ENCODE assay signal across 8 mouse cellular contexts in the genomic region with DNA sequence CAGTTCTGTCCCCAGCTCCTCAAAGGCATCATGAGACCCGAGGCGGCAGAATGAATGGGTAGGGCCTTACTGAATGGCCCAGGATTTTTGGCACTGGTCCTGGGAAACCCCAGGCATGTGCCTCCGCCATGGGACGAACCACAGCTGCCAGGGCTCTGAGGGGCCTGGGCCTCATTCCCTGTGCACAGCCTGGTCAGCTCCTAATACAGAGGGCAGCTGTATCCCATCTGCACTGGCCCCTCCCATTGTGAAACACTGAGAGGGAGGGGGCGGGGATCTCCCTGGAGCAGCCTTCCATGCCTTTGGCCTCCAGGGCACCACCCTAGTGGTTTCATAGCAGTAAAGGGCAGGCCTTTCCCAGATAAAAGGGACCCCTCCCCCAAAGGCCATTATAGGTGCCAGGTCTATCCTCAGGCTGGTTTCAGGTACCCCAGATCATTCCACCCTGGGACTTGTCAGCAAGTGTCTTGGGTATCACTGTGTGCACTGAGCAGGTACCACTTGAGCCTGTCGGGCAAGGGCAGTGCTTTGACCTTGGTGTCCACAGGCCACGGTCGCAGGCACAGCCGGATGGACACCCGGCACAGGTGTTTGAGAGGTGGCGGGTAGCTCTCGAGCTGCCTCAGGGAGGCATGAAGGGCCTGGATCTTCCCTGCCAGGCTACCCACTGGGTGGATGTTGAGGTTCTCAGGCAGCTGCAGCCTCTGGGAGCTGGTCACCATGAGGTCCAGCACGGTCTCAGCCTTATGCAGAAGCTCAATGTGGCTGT. TPM values are rescaled to one million over a fixed set of nuclear protein-coding genes. Genes with fewer than 3 reads are reported as not detected.
DNase-seq lines count a peak whose midpoint lies in the region; ATAC-seq lines count a peak whose summit lies in the region.

No protein-coding gene starts in this region.

- no peaks in the 10 kb centered on the region for H3K27me3 ChIP-seq in neural tube, embryonic 12.5 days (replicated peaks)
- H3K27me3 ChIP-seq in embryonic facial prominence, embryonic 10.5 days (replicated peaks; ENCODE audit: low read depth, poor library complexity, severe bottlenecking) = no peaks in the 10 kb centered on the region
- H3K27me3 ChIP-seq in heart, embryonic 11.5 days (ENCODE audit: control insufficient read depth, insufficient read depth, low read length) = no peaks in the 10 kb centered on the region
- H3K27me3 ChIP-seq in kidney, embryonic 16.5 days (ENCODE audit: insufficient read depth, low read length) = no peaks in the 10 kb centered on the region

- 78% methylated on average over 13 of the region's 13 CpGs for WGBS in neural tube, embryonic 12.5 days
- WGBS in embryonic facial prominence, embryonic 10.5 days = 77% methylated on average over 13 of the region's 13 CpGs
- 74% methylated on average over 13 of the region's 13 CpGs for WGBS in heart, embryonic 11.5 days (ENCODE audit: insufficient replicate concordance)
- WGBS in kidney, embryonic 16.5 days = 59% methylated on average over 13 of the region's 13 CpGs

- peak; percentile 39 for ATAC-seq in neural tube, embryonic 12.5 days (ENCODE audit: low FRiP score, low read depth)
- ATAC-seq in heart, embryonic 11.5 days (replicated peaks; ENCODE audit: insufficient number of reproducible peaks, low FRiP score, low TSS enrichment) = no peak
- peak; percentile 79 for ATAC-seq in kidney, embryonic 16.5 days (ENCODE audit: low FRiP score, low TSS enrichment)
- no peak for ATAC-seq in activated CD4-positive, CD25-positive, alpha-beta regulatory T cell, adult 4 months

- no peak overlapping the region for H3K4me2 ChIP-seq in neural tube, embryonic 12.5 days (replicated peaks)
- no peak overlapping the region for H3K4me2 ChIP-seq in heart, embryonic 11.5 days
- H3K4me2 ChIP-seq in kidney, embryonic 16.5 days (replicated peaks; ENCODE audit: low read depth, low read length) = no peak overlapping the region

- H3K4me3 ChIP-seq in neural tube, embryonic 12.5 days = no peak overlapping the region
- H3K4me3 ChIP-seq in embryonic facial prominence, embryonic 10.5 days = peak overlapping the region; percentile 21; the same call in 1 of the 2 replicates
- no peak overlapping the region for H3K4me3 ChIP-seq in heart, embryonic 11.5 days (ENCODE audit: low read depth, low read length)
- no peak overlapping the region for H3K4me3 ChIP-seq in kidney, embryonic 16.5 days (ENCODE audit: low read length)

- peaks cover 78% of the 10 kb centered on the region for H3K36me3 ChIP-seq in neural tube, embryonic 12.5 days
- H3K36me3 ChIP-seq in embryonic facial prominence, embryonic 10.5 days (replicated peaks) = peaks cover 83% of the 10 kb centered on the region
- peaks cover 57% of the 10 kb centered on the region for H3K36me3 ChIP-seq in heart, embryonic 11.5 days (ENCODE audit: control insufficient read depth, insufficient read depth, low read length)
- H3K36me3 ChIP-seq in kidney, embryonic 16.5 days (ENCODE audit: insufficient read depth, low read length) = peaks cover 62% of the 10 kb centered on the region

- peaks cover 30% of the 10 kb centered on the region for H3K4me1 ChIP-seq in neural tube, embryonic 12.5 days
- peaks cover 50% of the 10 kb centered on the region for H3K4me1 ChIP-seq in embryonic facial prominence, embryonic 10.5 days
- peaks cover 22% of the 10 kb centered on the region for H3K4me1 ChIP-seq in heart, embryonic 11.5 days (ENCODE audit: control insufficient read depth, insufficient read depth, low read length)
- peaks cover 22% of the 10 kb centered on the region for H3K4me1 ChIP-seq in kidney, embryonic 16.5 days (ENCODE audit: insufficient read depth, low read length)

- no peak for DNase-seq in neural tube, embryonic 10.5 days (ENCODE audit: extremely low spot score, low spot score)
- peak; percentile 33 for DNase-seq in embryonic facial prominence, embryonic 10.5 days (ENCODE audit: low spot score)
- DNase-seq in lung, postnatal 4 days = peak; percentile 80 to 94
- DNase-seq in right cerebral cortex, adult 18-20 months = no peak

- no peaks in the 10 kb centered on the region for H3K9me3 ChIP-seq in neural tube, embryonic 12.5 days
- H3K9me3 ChIP-seq in embryonic facial prominence, embryonic 10.5 days = peaks cover 11% of the 10 kb centered on the region
- H3K9me3 ChIP-seq in heart, embryonic 11.5 days (replicated peaks; ENCODE audit: control insufficient read depth, low read length) = 0 out of 2 replicates have a peak, but pooled peaks cover 3% of the 10 kb centered on the region
- H3K9me3 ChIP-seq in kidney, embryonic 16.5 days (ENCODE audit: low read length) = no peaks in the 10 kb centered on the region; the same call in 1 of the 2 replicates

- H3K27ac ChIP-seq in neural tube, embryonic 12.5 days = no peak overlapping the region
- H3K27ac ChIP-seq in embryonic facial prominence, embryonic 10.5 days (replicated peaks) = no peak overlapping the region; the same call in 1 of the 2 replicates
- H3K27ac ChIP-seq in heart, embryonic 11.5 days (ENCODE audit: low read depth, low read length) = no peak overlapping the region
- H3K27ac ChIP-seq in kidney, embryonic 16.5 days (ENCODE audit: low read length) = no peak overlapping the region

- no peak overlapping the region for H3K9ac ChIP-seq in neural tube, embryonic 12.5 days
- H3K9ac ChIP-seq in heart, embryonic 11.5 days (ENCODE audit: low read depth, low read length) = 0 out of 2 replicates have a peak overlapping the region, but pooled peaks have one; percentile 8
- no peak overlapping the region for H3K9ac ChIP-seq in kidney, embryonic 16.5 days (replicated peaks; ENCODE audit: low read length)

RNA-seq across cellular contexts. Expression of a gene that starts 6.6 kb away (rescaled TPM):
- 38.0 and 41.3 TPM in 2 replicates for polyA plus RNA-seq in neural tube, embryonic 12.5 days (2016; fragmentation: Nextera tagmentation; extraction: Ambion mirVana)
- 53.9 and 56.0 TPM in 2 replicates for polyA plus RNA-seq in embryonic facial prominence, embryonic 10.5 days (2016; fragmentation: Nextera tagmentation; extraction: Ambion mirVana)
- 20.2 and 22.8 TPM in 2 replicates for polyA plus RNA-seq in heart, embryonic 11.5 days (2014; fragmentation: Nextera tagmentation; extraction: Ambion mirVana)
- polyA plus RNA-seq in kidney, embryonic 16.5 days (2015; fragmentation: Nextera tagmentation; extraction: Ambion mirVana) = 39.0 and 42.7 TPM in 2 replicates
- 10 to 100 TPM; 27.4 to 36.2 TPM for polyA plus RNA-seq in activated CD4-positive, CD25-positive, alpha-beta regulatory T cell, adult 4 months (2017; shearing (Covaris generic))

RNA-seq across cellular contexts. Expression of a gene that starts 11.2 kb away (rescaled TPM):
- 9.8 and 11.3 TPM in 2 replicates for polyA plus RNA-seq in neural tube, embryonic 12.5 days (2016; fragmentation: Nextera tagmentation; extraction: Ambion mirVana)
- 87.6 and 94.6 TPM in 2 replicates for polyA plus RNA-seq in embryonic facial prominence, embryonic 10.5 days (2016; fragmentation: Nextera tagmentation; extraction: Ambion mirVana)
- 55.8 and 63.2 TPM in 2 replicates for polyA plus RNA-seq in heart, embryonic 11.5 days (2014; fragmentation: Nextera tagmentation; extraction: Ambion mirVana)
- 7.7 and 8.0 TPM in 2 replicates for polyA plus RNA-seq in kidney, embryonic 16.5 days (2015; fragmentation: Nextera tagmentation; extraction: Ambion mirVana)
- not detected for polyA plus RNA-seq in activated CD4-positive, CD25-positive, alpha-beta regulatory T cell, adult 4 months (2017; shearing (Covaris generic))

RNA-seq across cellular contexts. Expression of a gene that starts 15.9 kb away (rescaled TPM):
- polyA plus RNA-seq in neural tube, embryonic 12.5 days (2016; fragmentation: Nextera tagmentation; extraction: Ambion mirVana) = 111 and 119 TPM in 2 replicates
- polyA plus RNA-seq in embryonic facial prominence, embryonic 10.5 days (2016; fragmentation: Nextera tagmentation; extraction: Ambion mirVana) = 134 and 135 TPM in 2 replicates
- 82.6 and 87.5 TPM in 2 replicates for polyA plus RNA-seq in heart, embryonic 11.5 days (2014; fragmentation: Nextera tagmentation; extraction: Ambion mirVana)
- polyA plus RNA-seq in kidney, embryonic 16.5 days (2015; fragmentation: Nextera tagmentation; extraction: Ambion mirVana) = 92.9 and 94.9 TPM in 2 replicates
- 10 to 100 TPM; 28.2 to 38.9 TPM for polyA plus RNA-seq in activated CD4-positive, CD25-positive, alpha-beta regulatory T cell, adult 4 months (2017; shearing (Covaris generic))

RNA-seq across cellular contexts. Expression of a gene that starts 20.1 kb away (rescaled TPM):
- polyA plus RNA-seq in neural tube, embryonic 12.5 days (2016; fragmentation: Nextera tagmentation; extraction: Ambion mirVana) = 2.0 and 2.6 TPM in 2 replicates
- 2.4 and 3.1 TPM in 2 replicates for polyA plus RNA-seq in embryonic facial prominence, embryonic 10.5 days (2016; fragmentation: Nextera tagmentation; extraction: Ambion mirVana)
- polyA plus RNA-seq in heart, embryonic 11.5 days (2014; fragmentation: Nextera tagmentation; extraction: Ambion mirVana) = 1.2 and 1.6 TPM in 2 replicates
- polyA plus RNA-seq in kidney, embryonic 16.5 days (2015; fragmentation: Nextera tagmentation; extraction: Ambion mirVana) = 5.1 and 5.2 TPM in 2 replicates
- polyA plus RNA-seq in activated CD4-positive, CD25-positive, alpha-beta regulatory T cell, adult 4 months (2017; shearing (Covaris generic)) = under 1 TPM; 0.73 to 0.76 TPM

Comparison
In these comparisons a context has a peak if more than half of its experiments do, and no peak if none do; other contexts are left out.
1. ATAC-seq: peak in neural tube, embryonic 12.5 days (single experiment) and kidney, embryonic 16.5 days (single experiment); none in heart, embryonic 11.5 days (single experiment) and activated CD4-positive, CD25-positive, alpha-beta regulatory T cell, adult 4 months (single experiment).
2. DNase-seq: peak in embryonic facial prominence, embryonic 10.5 days (single experiment) and lung, postnatal 4 days (2 of 2); none in neural tube, embryonic 10.5 days (single experiment) and right cerebral cortex, adult 18-20 months (single experiment).